Mouse (Mus musculus): ENCODE results near the gene Gpr45. TPM values are rescaled to one million over a fixed set of nuclear protein-coding genes. Genes with fewer than 3 reads are reported as not detected.

Gene Gpr45
- polyA plus RNA-seq, 1 experiment, result not detected

DNA sequence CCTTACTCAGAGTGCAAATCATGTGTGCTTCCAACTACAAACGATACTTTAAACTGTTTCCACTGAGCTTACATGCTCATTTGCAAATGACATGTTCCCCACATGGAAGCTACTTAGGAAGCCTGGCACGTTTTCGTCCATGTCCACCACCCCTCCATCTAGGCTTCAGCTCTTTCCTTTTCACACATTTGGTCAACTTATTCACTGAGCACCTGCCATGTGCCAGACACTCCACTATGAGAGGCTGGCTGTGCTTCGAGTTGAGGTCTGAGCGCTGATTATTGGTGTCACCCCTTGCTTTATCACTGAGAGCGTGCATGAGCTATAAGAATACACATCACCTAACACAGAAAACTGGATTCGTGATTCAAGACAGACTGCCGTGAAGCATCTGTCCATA lies 119.4 kb downstream of the Gpr45 start:
- no peaks in the 10 kb centered on the region for H3K79me2 ChIP-seq (ENCODE audit: control insufficient read depth, insufficient read depth)
- no peaks in the 10 kb centered on the region for H3K79me3 ChIP-seq (ENCODE audit: low read depth)
- no peak overlapping the region for H3K4me3 ChIP-seq (ENCODE audit: insufficient read depth, poor library complexity, severe bottlenecking)
- TF ChIP-seq MYOD1 (IDR thresholded peaks at IDR 0.05; ENCODE audit: control insufficient read depth, insufficient read length, low read depth) (no peak), FOSL1 (IDR thresholded peaks at IDR 0.05; ENCODE audit: insufficient read depth, low read length, poor library complexity, severe bottlenecking) (no peak), MAX (IDR thresholded peaks at IDR 0.05) (no peak), MYOG (IDR thresholded peaks at IDR 0.05; ENCODE audit: control insufficient read depth, extremely low read depth, insufficient read length) (no peak)
- no peaks in the 10 kb centered on the region for H3K27me3 ChIP-seq (ENCODE audit: control insufficient read depth, insufficient read depth, insufficient read length)
- peaks cover 21% of the 10 kb centered on the region for H3K36me3 ChIP-seq (ENCODE audit: control insufficient read depth, insufficient read depth)
- H3ac ChIP-seq (ENCODE audit: control insufficient read depth, insufficient read length, low read depth), result no peak overlapping the region

DNA sequence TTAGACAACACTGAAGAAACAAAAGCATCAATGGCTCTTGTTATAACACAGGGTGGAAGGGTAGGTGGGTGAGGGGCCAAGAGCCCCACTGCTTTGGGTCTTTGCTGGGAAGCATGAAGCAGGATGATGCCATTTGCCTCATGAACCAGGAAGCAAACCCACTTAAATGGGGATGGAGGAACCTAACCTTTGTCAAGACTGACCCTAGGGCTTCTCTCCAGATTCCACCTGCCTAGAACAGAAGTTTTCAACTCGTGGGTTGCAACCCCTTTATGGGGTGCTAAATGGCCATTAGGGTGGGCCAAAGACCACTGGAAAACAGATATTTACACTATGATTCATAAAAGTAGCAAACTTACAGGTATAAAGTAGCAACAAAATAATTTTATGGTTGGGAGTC lies 119.9 kb downstream of the Gpr45 start:
- TF ChIP-seq CEBPB (IDR thresholded peaks at IDR 0.05; ENCODE audit: low read depth) (no peak), MAX (IDR thresholded peaks at IDR 0.05) (no peak), CTCF (IDR thresholded peaks at IDR 0.05; ENCODE audit: control insufficient read depth, insufficient read depth, insufficient read length) (no peak), MYOG (IDR thresholded peaks at IDR 0.05; ENCODE audit: control insufficient read depth, extremely low read depth, insufficient read length) (no peak), MYOD1 (IDR thresholded peaks at IDR 0.05; ENCODE audit: control insufficient read depth, insufficient read length, low read depth) (no peak), USF1 (IDR thresholded peaks at IDR 0.05; ENCODE audit: low read depth) (no peak), FOSL1 (IDR thresholded peaks at IDR 0.05; ENCODE audit: insufficient read depth, low read length, poor library complexity, severe bottlenecking) (no peak)

DNA sequence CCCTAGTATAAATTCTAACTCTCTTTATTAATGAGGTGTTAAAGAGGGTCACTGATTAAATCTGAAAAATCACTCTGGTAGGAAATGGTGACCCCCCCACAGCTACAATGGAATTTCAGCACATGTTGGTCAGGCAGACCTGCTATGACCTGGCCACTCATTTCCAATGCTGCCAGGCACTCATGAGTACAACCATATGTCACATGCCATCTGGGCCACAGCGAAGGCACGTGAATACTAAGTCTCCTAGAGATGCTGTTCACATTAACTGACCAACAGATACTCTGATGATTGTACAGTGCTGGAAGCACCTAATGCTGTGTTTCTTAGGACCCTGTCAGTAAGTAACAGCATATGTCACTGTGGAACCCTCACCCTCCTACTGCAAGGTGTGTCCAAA lies 122.1 kb downstream of the Gpr45 start:
- Histone ChIP-seq H3ac (ENCODE audit: control insufficient read depth, insufficient read length, low read depth) (no peak overlapping the region), H3K79me3 (ENCODE audit: low read depth) (no peaks in the 10 kb centered on the region), H3K36me3 (ENCODE audit: control insufficient read depth, insufficient read depth) (peaks cover 15% of the 10 kb centered on the region), H3K79me2 (ENCODE audit: control insufficient read depth, insufficient read depth) (no peaks in the 10 kb centered on the region), H3K4me3 (ENCODE audit: insufficient read depth, poor library complexity, severe bottlenecking) (no peak overlapping the region), H3K27me3 (ENCODE audit: control insufficient read depth, insufficient read depth, insufficient read length) (no peaks in the 10 kb centered on the region)
- TF ChIP-seq FOSL1 (IDR thresholded peaks at IDR 0.05; ENCODE audit: insufficient read depth, low read length, poor library complexity, severe bottlenecking) (no peak), MYOD1 (IDR thresholded peaks at IDR 0.05; ENCODE audit: control insufficient read depth, insufficient read length, low read depth) (no peak), USF1 (IDR thresholded peaks at IDR 0.05; ENCODE audit: low read depth) (no peak), MYOG (IDR thresholded peaks at IDR 0.05; ENCODE audit: control insufficient read depth, extremely low read depth, insufficient read length) (no peak), CTCF (IDR thresholded peaks at IDR 0.05; ENCODE audit: control insufficient read depth, insufficient read depth, insufficient read length) (no peak), MAX (IDR thresholded peaks at IDR 0.05) (no peak), CEBPB (IDR thresholded peaks at IDR 0.05; ENCODE audit: low read depth) (no peak)

More for the DNA sequence above, 119.9 kb downstream of the Gpr45 start:
- Histone ChIP-seq H3K79me2 (ENCODE audit: control insufficient read depth, insufficient read depth) (no peaks in the 10 kb centered on the region), H3ac (ENCODE audit: control insufficient read depth, insufficient read length, low read depth) (no peak overlapping the region), H3K79me3 (ENCODE audit: low read depth) (no peaks in the 10 kb centered on the region), H3K4me3 (ENCODE audit: insufficient read depth, poor library complexity, severe bottlenecking) (no peak overlapping the region), H3K27me3 (ENCODE audit: control insufficient read depth, insufficient read depth, insufficient read length) (no peaks in the 10 kb centered on the region), H3K36me3 (ENCODE audit: control insufficient read depth, insufficient read depth) (peaks cover 16% of the 10 kb centered on the region)

GRCm38 (mm10) chr1:43078124-43078523 lies 125.5 kb downstream of the Gpr45 start:
- Histone ChIP-seq H3K79me2 (ENCODE audit: control insufficient read depth, insufficient read depth) (no peaks in the 10 kb centered on the region), H3K4me3 (ENCODE audit: insufficient read depth, poor library complexity, severe bottlenecking) (no peak overlapping the region), H3K36me3 (ENCODE audit: control insufficient read depth, insufficient read depth) (peaks cover 6% of the 10 kb centered on the region), H3K27me3 (ENCODE audit: control insufficient read depth, insufficient read depth, insufficient read length) (no peaks in the 10 kb centered on the region), H3ac (ENCODE audit: control insufficient read depth, insufficient read length, low read depth) (no peak overlapping the region), H3K79me3 (ENCODE audit: low read depth) (no peaks in the 10 kb centered on the region)
- TF ChIP-seq MYOG (IDR thresholded peaks at IDR 0.05; ENCODE audit: control insufficient read depth, extremely low read depth, insufficient read length) (no peak), CEBPB (IDR thresholded peaks at IDR 0.05; ENCODE audit: low read depth) (no peak), MYOD1 (IDR thresholded peaks at IDR 0.05; ENCODE audit: control insufficient read depth, insufficient read length, low read depth) (no peak), USF1 (IDR thresholded peaks at IDR 0.05; ENCODE audit: low read depth) (no peak), FOSL1 (IDR thresholded peaks at IDR 0.05; ENCODE audit: insufficient read depth, low read length, poor library complexity, severe bottlenecking) (no peak), CTCF (IDR thresholded peaks at IDR 0.05; ENCODE audit: control insufficient read depth, insufficient read depth, insufficient read length) (no peak), MAX (IDR thresholded peaks at IDR 0.05) (no peak)

DNA sequence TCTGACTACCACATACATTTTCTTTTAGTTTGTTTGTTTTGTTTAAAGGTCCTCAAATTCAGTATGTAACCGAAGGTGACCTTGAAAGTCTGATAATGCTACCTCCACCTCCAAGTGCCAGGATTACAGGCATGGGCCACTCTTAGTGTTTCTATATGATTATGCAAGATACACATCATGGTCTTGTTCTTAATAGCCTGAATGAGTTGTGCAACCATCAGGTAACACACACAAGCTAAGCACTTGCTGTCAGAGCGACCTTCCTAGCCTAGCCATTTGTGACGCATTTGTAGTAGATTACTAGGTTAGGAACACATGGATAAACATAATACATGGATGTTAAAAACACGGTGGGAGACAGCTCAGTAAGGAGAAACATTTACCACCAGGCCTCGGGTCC lies 130.3 kb downstream of the Gpr45 start:
- TF ChIP-seq FOSL1 (IDR thresholded peaks at IDR 0.05; ENCODE audit: insufficient read depth, low read length, poor library complexity, severe bottlenecking) (no peak), CTCF (IDR thresholded peaks at IDR 0.05; ENCODE audit: control insufficient read depth, insufficient read depth, insufficient read length) (no peak), USF1 (IDR thresholded peaks at IDR 0.05; ENCODE audit: low read depth) (no peak), MYOG (IDR thresholded peaks at IDR 0.05; ENCODE audit: control insufficient read depth, extremely low read depth, insufficient read length) (no peak), MAX (IDR thresholded peaks at IDR 0.05) (no peak), MYOD1 (IDR thresholded peaks at IDR 0.05; ENCODE audit: control insufficient read depth, insufficient read length, low read depth) (no peak), CEBPB (IDR thresholded peaks at IDR 0.05; ENCODE audit: low read depth) (no peak)
- no peaks in the 10 kb centered on the region for H3K27me3 ChIP-seq (ENCODE audit: control insufficient read depth, insufficient read depth, insufficient read length)
- peaks cover 4% of the 10 kb centered on the region for H3K79me3 ChIP-seq (ENCODE audit: low read depth)
- H3K36me3 ChIP-seq (ENCODE audit: control insufficient read depth, insufficient read depth), result no peaks in the 10 kb centered on the region
- no peak overlapping the region for H3K4me3 ChIP-seq (ENCODE audit: insufficient read depth, poor library complexity, severe bottlenecking)
- H3ac ChIP-seq (ENCODE audit: control insufficient read depth, insufficient read length, low read depth), result no peak overlapping the region
- H3K79me2 ChIP-seq (ENCODE audit: control insufficient read depth, insufficient read depth), result no peaks in the 10 kb centered on the region

Small RNA genes within 50 kb of the gene (microRNA-seq; reads per million reads assigned to microRNA genes)
- not detected for gene Gm24001 (ENCODE audit: borderline microRNAs expressed)

Other genes starting within 250 kb of the Gpr45 start
- gene Mrps9, start 101.6 kb upstream of the Gpr45 start, polyA plus RNA-seq (2012; fragmentation: generic; extraction: Trizol), result 35.5 TPM
- gene Tgfbrap1, start 145.8 kb downstream of the Gpr45 start, polyA plus RNA-seq (2012; fragmentation: generic; extraction: Trizol), result 9.5 TPM
- gene AI597479, start 145.8 kb downstream of the Gpr45 start, polyA plus RNA-seq (2012; fragmentation: generic; extraction: Trizol), result 6.6 TPM
- 135 TPM for gene Fhl2, start 244.1 kb downstream of the Gpr45 start, polyA plus RNA-seq (2012; fragmentation: generic; extraction: Trizol)

Measured in C2C12 (cell line).